ENCODE assay signal across 17 mouse cellular contexts in genomic region chr1:134084128-134084527, GRCm38 (mm10). TPM values are rescaled to one million over a fixed set of nuclear protein-coding genes. Genes with fewer than 3 reads are reported as not detected.
DNase-seq lines count a peak whose midpoint lies in the region; ATAC-seq lines count a peak whose summit lies in the region.
"Had no signal": no experiment of that assay in that cellular context is flagged by ENCODE, and none has a peak within 500 bp of the region (broad histone marks: within the 10 kb centered on the region; RNA-seq: fewer than 3 reads in every experiment).

No protein-coding gene starts in this region.

- H3K9ac ChIP-seq in liver, embryonic 12.5 days: peak overlapping the region; percentile 63; the same call in 1 of the 2 replicates
- H3K9ac ChIP-seq in liver, embryonic 11.5 days (ENCODE audit: low read depth, low read length): no peak overlapping the region
- no peak overlapping the region for H3K9ac ChIP-seq in liver, embryonic 15.5 days
- H3K9ac ChIP-seq: hindbrain, embryonic 15.5 days; lung, embryonic 15.5 days had no signal

- no peak for ATAC-seq in liver, embryonic 12.5 days
- ATAC-seq in liver, embryonic 11.5 days (replicated peaks; ENCODE audit: low FRiP score): no peak
- ATAC-seq in liver, embryonic 15.5 days (ENCODE audit: insufficient read depth): no peak
- ATAC-seq: midbrain, embryonic 16.5 days had no signal

- no peaks in the 10 kb centered on the region for H3K27me3 ChIP-seq in heart, embryonic 10.5 days (ENCODE audit: insufficient read depth, poor library complexity, severe bottlenecking)
- no peaks in the 10 kb centered on the region; the same call in 1 of the 2 replicates for H3K27me3 ChIP-seq in liver, embryonic 12.5 days (replicated peaks)
- H3K27me3 ChIP-seq in liver, embryonic 11.5 days (replicated peaks; ENCODE audit: control insufficient read depth, insufficient read depth, low read length): no peaks in the 10 kb centered on the region
- H3K27me3 ChIP-seq in liver, embryonic 15.5 days: no peaks in the 10 kb centered on the region
- peaks cover 17% of the 10 kb centered on the region for H3K27me3 ChIP-seq in limb, embryonic 10.5 days (ENCODE audit: low read depth, poor library complexity, severe bottlenecking)
- H3K27me3 ChIP-seq: hindbrain, embryonic 15.5 days; lung, embryonic 15.5 days; megakaryocyte, embryonic 14.5 days had no signal

- no peak overlapping the region for H3K4me3 ChIP-seq in heart, embryonic 10.5 days
- no peak overlapping the region for H3K4me3 ChIP-seq in liver, embryonic 12.5 days
- H3K4me3 ChIP-seq in liver, embryonic 11.5 days (ENCODE audit: low read depth, low read length): no peak overlapping the region
- H3K4me3 ChIP-seq in liver, embryonic 15.5 days (replicated peaks): no peak overlapping the region
- H3K4me3 ChIP-seq in limb, embryonic 10.5 days: no peak overlapping the region
- H3K4me3 ChIP-seq: hindbrain, embryonic 15.5 days; lung, embryonic 15.5 days; megakaryocyte, embryonic 14.5 days had no signal

- peak overlapping the region; percentile 90; the same call in 1 of the 2 replicates for H3K27ac ChIP-seq in heart, embryonic 10.5 days
- H3K27ac ChIP-seq in liver, embryonic 12.5 days: peak overlapping the region; percentile 88
- H3K27ac ChIP-seq in liver, embryonic 11.5 days (ENCODE audit: low read depth, low read length): no peak overlapping the region
- H3K27ac ChIP-seq in liver, embryonic 15.5 days (replicated peaks): peak overlapping the region; percentile 93
- no peak overlapping the region for H3K27ac ChIP-seq in limb, embryonic 10.5 days
- H3K27ac ChIP-seq: hindbrain, embryonic 15.5 days; lung, embryonic 15.5 days had no signal

- peaks cover 68% of the 10 kb centered on the region for H3K4me1 ChIP-seq in heart, embryonic 10.5 days
- peaks cover 99% of the 10 kb centered on the region for H3K4me1 ChIP-seq in liver, embryonic 12.5 days
- peaks cover 55% of the 10 kb centered on the region for H3K4me1 ChIP-seq in liver, embryonic 11.5 days (replicated peaks; ENCODE audit: control insufficient read depth, insufficient read depth, low read length)
- H3K4me1 ChIP-seq in liver, embryonic 15.5 days (replicated peaks): peaks cover 99% of the 10 kb centered on the region
- H3K4me1 ChIP-seq in limb, embryonic 10.5 days: peaks cover 37% of the 10 kb centered on the region

- no peak overlapping the region for H3K4me2 ChIP-seq in liver, embryonic 12.5 days
- H3K4me2 ChIP-seq in liver, embryonic 11.5 days: no peak overlapping the region
- no peak overlapping the region for H3K4me2 ChIP-seq in liver, embryonic 15.5 days
- H3K4me2 ChIP-seq: hindbrain, embryonic 15.5 days; lung, embryonic 15.5 days had no signal

- intact Hi-C loops in heart, postnatal 36 days (cut with DNase I): no loop called here

- no peaks in the 10 kb centered on the region for H3K36me3 ChIP-seq in heart, embryonic 10.5 days
- no peaks in the 10 kb centered on the region for H3K36me3 ChIP-seq in liver, embryonic 12.5 days
- H3K36me3 ChIP-seq in liver, embryonic 11.5 days (ENCODE audit: control insufficient read depth, insufficient read depth, low read length): no peaks in the 10 kb centered on the region
- no peaks in the 10 kb centered on the region for H3K36me3 ChIP-seq in liver, embryonic 15.5 days (replicated peaks)
- no peaks in the 10 kb centered on the region for H3K36me3 ChIP-seq in limb, embryonic 10.5 days
- H3K36me3 ChIP-seq: hindbrain, embryonic 15.5 days; lung, embryonic 15.5 days had no signal

- no peaks in the 10 kb centered on the region for H3K9me3 ChIP-seq in heart, embryonic 10.5 days
- H3K9me3 ChIP-seq in liver, embryonic 12.5 days (replicated peaks): no peaks in the 10 kb centered on the region
- H3K9me3 ChIP-seq in liver, embryonic 11.5 days (ENCODE audit: control insufficient read depth, low read length): no peaks in the 10 kb centered on the region
- no peaks in the 10 kb centered on the region for H3K9me3 ChIP-seq in liver, embryonic 15.5 days (replicated peaks)
- no peaks in the 10 kb centered on the region for H3K9me3 ChIP-seq in limb, embryonic 10.5 days (replicated peaks)
- H3K9me3 ChIP-seq: hindbrain, embryonic 15.5 days; lung, embryonic 15.5 days; megakaryocyte, embryonic 14.5 days had no signal

- DNase-seq in adrenal gland, postnatal 10 days: peak; percentile 48
- no peak for DNase-seq in adrenal gland, adult 18-20 months (ENCODE audit: low spot score in 2 of 2)
- no peak for DNase-seq in heart, embryonic 10.5 days (ENCODE audit: low spot score)
- no peak for DNase-seq in heart, postnatal 36 days
- no peak for DNase-seq in liver, embryonic 11.5 days (ENCODE audit: low spot score)
- DNase-seq in limb, embryonic 10.5 days (ENCODE audit: low spot score): no peak
- DNase-seq: kidney, adult 11 months; kidney, postnatal 14 days; left cerebral cortex, postnatal 4 days; right cerebral cortex, postnatal 25 days had no signal

- WGBS in heart, embryonic 10.5 days: 87% methylated on average over 3 of the region's 3 CpGs
- WGBS in liver, embryonic 12.5 days (ENCODE audit: insufficient replicate concordance): 75% methylated on average over 3 of the region's 3 CpGs
- WGBS in liver, embryonic 11.5 days: 76% methylated on average over 3 of the region's 3 CpGs
- WGBS in liver, embryonic 15.5 days (ENCODE audit: insufficient replicate concordance): 75% methylated on average over 3 of the region's 3 CpGs
- WGBS in limb, embryonic 10.5 days: 83% methylated on average over 3 of the region's 3 CpGs

RNA-seq across cellular contexts. Expression of gene Btg2, which starts 5.2 kb away (rescaled TPM):
- total RNA-seq in adrenal gland, postnatal 10 days (2021): 10 to 100 TPM; 32.4 to 58.1 TPM
- 10 to 100 TPM; 23.1 to 32.7 TPM for total RNA-seq in adrenal gland, adult 18-20 months (2021)
- polyA plus RNA-seq in heart, embryonic 10.5 days (2016; fragmentation: Nextera tagmentation; extraction: Ambion mirVana): 26.1 and 34.2 TPM in 2 replicates
- total RNA-seq in heart, postnatal 36 days (2021): 10 to 100 TPM; 26.6 to 61.0 TPM
- 78.2 and 80.8 TPM in 2 replicates for polyA plus RNA-seq in liver, embryonic 12.5 days (2016; fragmentation: Nextera tagmentation; extraction: Ambion mirVana)
- 38.6 and 39.9 TPM in 2 replicates for polyA plus RNA-seq in liver, embryonic 11.5 days (2014; fragmentation: Nextera tagmentation; extraction: Ambion mirVana)
- polyA plus RNA-seq in liver, embryonic 15.5 days (2015; fragmentation: Nextera tagmentation; extraction: Ambion mirVana): 103 and 108 TPM in 2 replicates
- 10.1 and 17.7 TPM in 2 replicates for polyA plus RNA-seq in limb, embryonic 10.5 days (2016; fragmentation: Nextera tagmentation; extraction: Ambion mirVana)

RNA-seq across cellular contexts. Expression of gene Chit1, which starts 26.9 kb away (rescaled TPM):
- under 1 TPM in 1 of 2 experiments, not detected in 1; 0.15 TPM for total RNA-seq in adrenal gland, postnatal 10 days (2021)
- total RNA-seq in adrenal gland, adult 18-20 months (2021): not detected
- polyA plus RNA-seq in heart, embryonic 10.5 days (2016; fragmentation: Nextera tagmentation; extraction: Ambion mirVana): 1.1 and 2.0 TPM in 2 replicates
- not detected for total RNA-seq in heart, postnatal 36 days (2021)
- 0.07 and 0.12 TPM in 2 replicates for polyA plus RNA-seq in liver, embryonic 12.5 days (2016; fragmentation: Nextera tagmentation; extraction: Ambion mirVana)
- not detected in 2 replicates for polyA plus RNA-seq in liver, embryonic 11.5 days (2014; fragmentation: Nextera tagmentation; extraction: Ambion mirVana)
- polyA plus RNA-seq in liver, embryonic 15.5 days (2015; fragmentation: Nextera tagmentation; extraction: Ambion mirVana): 0.07 and 0.20 TPM in 2 replicates
- polyA plus RNA-seq in limb, embryonic 10.5 days (2016; fragmentation: Nextera tagmentation; extraction: Ambion mirVana): not detected in 2 replicates
- polyA plus RNA-seq: forebrain, embryonic 11.5 days had no signal

RNA-seq across cellular contexts. Expression of gene Fmod, which starts 47.1 kb away (rescaled TPM):
- total RNA-seq in adrenal gland, postnatal 10 days (2021): 10 to 100 TPM; 17.4 to 22.2 TPM
- total RNA-seq in adrenal gland, adult 18-20 months (2021): 1 to 10 TPM; 6.7 to 9.6 TPM
- polyA plus RNA-seq in heart, embryonic 10.5 days (2016; fragmentation: Nextera tagmentation; extraction: Ambion mirVana): 9.5 and 11.2 TPM in 2 replicates
- 10 to 100 TPM in 1 of 2 experiments, 1 to 10 TPM in 1; 8.6 to 13.2 TPM for total RNA-seq in heart, postnatal 36 days (2021)
- polyA plus RNA-seq in liver, embryonic 12.5 days (2016; fragmentation: Nextera tagmentation; extraction: Ambion mirVana): 2.6 and 3.1 TPM in 2 replicates
- polyA plus RNA-seq in liver, embryonic 11.5 days (2014; fragmentation: Nextera tagmentation; extraction: Ambion mirVana): 2.7 and 3.9 TPM in 2 replicates
- polyA plus RNA-seq in liver, embryonic 15.5 days (2015; fragmentation: Nextera tagmentation; extraction: Ambion mirVana): 2.6 and 3.3 TPM in 2 replicates
- polyA plus RNA-seq in limb, embryonic 10.5 days (2016; fragmentation: Nextera tagmentation; extraction: Ambion mirVana): 2.4 and 2.5 TPM in 2 replicates

Comparison
In these comparisons a context has a peak if more than half of its experiments do, and no peak if none do; other contexts are left out.
1. H3K27ac ChIP-seq: peak in heart, embryonic 10.5 days (single experiment), liver, embryonic 12.5 days (single experiment) and liver, embryonic 15.5 days (single experiment); none in liver, embryonic 11.5 days (single experiment) and limb, embryonic 10.5 days (single experiment).